Mouse (Mus musculus): Measurements from ENCODE around the gene Crim1.

The Crim1 gene

GRCm38 (mm10) chr17:78374756-78375155 lies 174.7 kb downstream of the Crim1 start:
- DNase-seq (ENCODE audit: low spot score in 2 of 2), result no peak

DNA sequence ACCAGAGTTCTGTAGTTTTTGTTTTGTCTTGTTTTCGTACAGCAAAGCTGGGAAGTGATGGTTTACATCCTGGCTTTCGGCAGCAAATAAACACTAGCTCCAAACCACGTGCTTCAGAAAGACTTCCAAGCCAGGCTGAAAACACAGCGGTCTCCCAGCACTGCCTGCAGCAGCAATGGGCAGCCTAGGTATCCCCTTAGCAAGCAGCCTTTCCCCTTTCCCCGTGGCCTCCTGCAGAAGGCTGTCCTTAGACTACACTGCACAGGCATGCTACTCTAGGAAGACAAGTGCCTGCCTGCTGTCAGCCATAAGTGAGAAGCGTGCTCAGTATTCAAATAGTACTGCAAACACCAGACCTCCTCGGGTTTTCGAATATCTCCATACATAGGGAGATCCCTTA lies 176.5 kb downstream of the Crim1 start:
- DNase-seq (ENCODE audit: low spot score in 2 of 2), result no peak

- DNase-seq (ENCODE audit: low spot score in 2 of 2), result no peak
Observed at GRCm38 (mm10) chr17:78379079-78379729, 179.2 kb downstream of the Crim1 start.

- DNase-seq (ENCODE audit: low spot score in 2 of 2), result no peak
Observed at GRCm38 (mm10) chr17:78379730-78380245, 179.7 kb downstream of the Crim1 start.

DNA sequence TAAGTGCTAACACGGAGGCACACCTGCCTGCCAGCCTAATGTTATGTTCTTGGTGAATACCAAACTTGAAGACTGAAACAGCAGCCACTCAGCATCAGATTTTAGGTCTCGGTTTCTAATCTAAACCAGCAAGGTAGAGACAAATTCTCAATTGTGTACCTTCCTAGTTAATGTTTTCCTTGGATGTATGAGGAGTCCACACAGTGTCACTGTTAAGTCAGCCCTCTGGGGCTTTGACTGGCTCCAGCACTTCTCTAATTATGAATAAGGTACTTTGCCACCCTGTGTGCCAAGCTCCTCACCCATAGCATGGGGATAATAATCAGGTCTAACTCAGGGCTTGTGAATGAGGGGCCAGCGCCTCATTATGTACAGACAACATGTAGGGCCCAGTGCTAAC lies 182.3 kb downstream of the Crim1 start:
- DNase-seq (ENCODE audit: low spot score in 2 of 2), result no peak

GRCm38 (mm10) chr17:78387665-78388064 lies 187.6 kb downstream of the Crim1 start:
- no peak for DNase-seq (ENCODE audit: low spot score in 2 of 2)

GRCm38 (mm10) chr17:78388101-78388847 lies 188.2 kb downstream of the Crim1 start:
- no peak for DNase-seq (ENCODE audit: low spot score in 2 of 2)

DNA sequence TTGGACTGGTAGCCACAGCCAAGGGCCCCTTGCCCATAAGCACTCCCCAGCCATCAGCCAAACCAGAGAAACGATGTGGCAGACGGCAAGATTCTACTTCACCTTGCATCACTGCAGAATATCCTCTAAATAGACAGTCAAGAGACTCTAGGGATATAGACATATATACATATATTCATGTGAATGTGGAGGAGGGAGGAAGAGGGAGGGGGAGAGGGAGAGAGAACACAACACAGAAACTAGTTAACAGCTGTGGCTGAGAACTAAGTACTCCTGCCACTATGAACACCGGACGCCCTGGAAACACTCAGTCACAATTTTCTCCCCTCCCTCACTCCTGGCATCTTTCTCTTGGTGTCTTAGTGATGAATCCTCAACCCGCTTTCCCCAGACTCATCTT lies 189.5 kb downstream of the Crim1 start:
- no peak for DNase-seq (ENCODE audit: low spot score in 2 of 2)

DNA sequence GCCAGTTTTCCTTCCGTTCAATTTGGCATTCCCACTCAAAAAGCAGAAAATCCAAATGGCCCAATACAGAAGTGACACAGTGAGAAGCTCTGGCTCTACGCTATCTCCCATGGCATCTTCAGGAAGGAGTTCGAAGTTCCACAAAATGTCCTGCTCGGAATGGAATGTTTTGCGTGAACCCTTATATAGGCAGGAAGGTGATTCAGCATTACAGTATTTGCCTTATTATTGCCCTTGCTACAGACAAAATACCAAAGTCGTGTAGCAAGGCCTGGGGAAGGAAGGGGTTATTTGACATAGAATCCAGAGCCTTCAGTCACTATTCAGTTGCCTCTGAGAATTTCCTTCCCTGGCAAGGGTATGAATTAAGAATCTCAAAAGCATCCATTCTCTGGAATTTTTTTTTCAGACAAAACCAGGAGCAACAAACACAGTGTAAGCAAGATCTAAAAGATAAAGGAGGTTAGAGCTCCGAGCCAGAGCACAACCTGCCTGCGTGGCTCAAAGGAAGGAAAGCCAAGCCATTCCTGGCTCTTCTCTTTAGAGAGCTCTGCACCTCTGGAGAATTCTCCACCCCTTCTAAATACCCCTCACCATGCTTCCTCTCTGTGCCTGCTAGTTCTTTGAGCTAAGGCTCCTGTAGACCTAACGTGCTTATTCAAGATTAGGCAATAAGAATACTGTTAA lies 192.5 kb downstream of the Crim1 start:
- no peak for DNase-seq (ENCODE audit: low spot score in 2 of 2)

DNA sequence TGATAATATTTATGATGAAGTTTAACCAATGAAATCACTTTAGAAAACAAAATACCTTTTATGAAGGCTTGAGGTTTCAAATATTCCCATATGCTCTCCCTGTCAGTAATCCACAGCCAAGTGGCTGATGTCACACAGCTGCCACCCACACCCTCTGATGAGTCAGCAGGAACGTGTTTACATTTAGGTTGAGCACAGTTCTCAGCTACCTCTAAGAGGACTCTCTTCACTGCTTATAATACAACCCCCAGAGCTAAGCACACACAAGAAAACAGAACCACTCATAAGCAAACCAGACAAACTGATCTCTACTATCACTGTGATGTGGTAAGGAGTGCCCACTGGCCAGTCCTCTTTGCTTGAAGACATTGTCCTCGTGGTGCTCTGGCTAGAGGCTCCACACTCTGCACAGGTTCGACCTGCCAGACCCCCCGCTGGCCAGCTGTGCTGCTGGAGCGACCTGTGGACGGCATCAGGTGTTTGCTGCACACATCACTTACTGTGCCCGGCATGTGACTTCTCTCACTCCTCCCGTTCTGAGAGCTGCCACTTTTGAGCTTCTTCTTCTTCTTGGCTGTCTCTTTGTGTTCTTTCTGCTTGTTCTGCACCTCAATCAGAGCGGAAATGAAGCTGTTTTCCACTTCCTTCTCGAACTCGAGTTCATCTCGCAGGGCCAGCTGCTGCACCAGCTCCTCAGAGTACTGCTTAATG lies 200.2 kb downstream of the Crim1 start:
- peak; percentile 49 to 50 for DNase-seq (ENCODE audit: low spot score in 2 of 2)

DNA sequence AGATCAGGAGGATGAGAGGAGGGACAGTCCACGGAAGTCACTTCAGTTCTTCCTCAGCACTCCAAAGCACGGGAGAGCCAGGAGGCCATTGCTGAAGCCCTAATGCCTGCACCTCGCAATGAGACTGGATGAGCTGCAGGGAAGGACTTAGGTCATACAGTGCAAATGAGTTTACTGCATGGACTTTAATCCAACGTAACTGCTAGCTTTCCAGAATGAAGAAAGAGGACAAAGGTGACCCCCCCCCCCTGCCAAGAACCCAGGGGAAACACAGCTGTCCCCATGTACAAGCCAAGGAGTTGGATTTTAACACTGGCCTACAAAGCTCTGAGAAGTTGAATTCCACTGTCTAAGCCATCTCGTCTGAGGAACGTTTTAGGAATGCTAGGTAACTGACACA lies 201.3 kb downstream of the Crim1 start:
- DNase-seq (ENCODE audit: low spot score in 2 of 2), result no peak

DNA sequence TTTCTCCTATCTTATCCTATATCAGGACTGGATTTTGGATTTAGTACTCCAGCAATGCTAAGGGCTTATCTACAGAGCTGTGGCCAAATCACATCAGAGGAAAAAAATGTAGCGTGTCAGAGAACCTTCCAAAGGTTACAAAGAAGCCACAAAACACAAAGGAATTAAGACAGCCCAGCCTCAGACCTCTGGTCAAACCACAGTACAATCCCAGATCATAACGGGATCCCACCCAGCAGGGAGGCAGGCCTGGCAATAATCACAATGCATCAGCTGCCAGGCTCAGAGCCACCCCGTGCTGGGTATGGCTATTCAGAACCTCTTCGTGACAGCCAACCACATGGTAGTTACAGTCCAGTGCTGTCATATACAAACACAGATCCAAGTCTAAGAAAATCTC lies 201.7 kb downstream of the Crim1 start:
- DNase-seq (ENCODE audit: low spot score in 2 of 2), result no peak

DNA sequence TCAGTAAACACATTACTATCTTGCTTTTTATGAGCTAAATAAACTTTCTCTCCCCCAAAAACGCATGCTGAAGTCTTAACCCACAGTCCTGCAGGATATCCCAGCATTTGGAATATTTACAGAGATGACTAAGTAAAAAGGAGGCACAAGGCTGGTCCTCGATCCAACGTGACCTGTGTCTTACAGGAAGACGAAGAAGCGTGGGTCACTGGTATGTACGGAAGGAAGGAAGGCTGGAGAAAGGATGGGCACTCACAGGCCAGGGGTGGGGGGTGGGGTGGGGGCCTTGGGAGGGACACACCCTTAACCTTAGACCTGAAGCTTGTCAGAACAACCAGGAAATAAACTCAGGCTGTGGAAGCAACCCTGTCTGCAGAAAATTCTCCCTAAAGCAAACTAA lies 202.1 kb downstream of the Crim1 start:
- no peak for DNase-seq (ENCODE audit: low spot score in 2 of 2)

GRCm38 (mm10) chr17:78403229-78403628 lies 203.2 kb downstream of the Crim1 start:
- DNase-seq (ENCODE audit: low spot score in 2 of 2), result no peak

GRCm38 (mm10) chr17:78403804-78404203 lies 203.8 kb downstream of the Crim1 start:
- no peak for DNase-seq (ENCODE audit: low spot score in 2 of 2)

GRCm38 (mm10) chr17:78405336-78405735 lies 205.3 kb downstream of the Crim1 start:
- DNase-seq (ENCODE audit: low spot score in 2 of 2), result no peak

GRCm38 (mm10) chr17:78406854-78407253 lies 206.8 kb downstream of the Crim1 start:
- no peak for DNase-seq (ENCODE audit: low spot score in 2 of 2)

- no peak for DNase-seq (ENCODE audit: low spot score in 2 of 2)
Observed at GRCm38 (mm10) chr17:78407581-78407980, 207.5 kb downstream of the Crim1 start.

DNA sequence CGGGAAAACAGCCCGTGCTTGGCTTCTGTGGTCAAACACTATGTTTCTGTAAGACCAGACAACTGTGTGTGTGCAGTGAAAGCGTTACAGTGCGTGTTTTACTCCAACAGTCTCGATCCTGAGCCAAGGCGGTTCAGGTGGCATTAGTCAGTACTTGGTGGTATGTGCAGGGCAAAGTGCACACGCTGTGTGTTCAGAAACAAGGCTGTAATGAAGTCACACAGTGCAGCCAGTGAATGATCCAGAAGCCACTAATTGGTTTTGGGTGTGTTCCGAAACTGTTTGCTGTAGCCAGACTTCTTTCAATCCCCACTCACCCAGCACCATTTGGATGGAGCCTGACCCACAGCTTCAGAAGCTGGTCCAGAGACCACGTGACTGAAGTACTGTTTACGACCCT lies 208.3 kb downstream of the Crim1 start:
- no peak for DNase-seq (ENCODE audit: low spot score in 2 of 2)

- DNase-seq (ENCODE audit: low spot score in 2 of 2), result no peak
Observed at GRCm38 (mm10) chr17:78409900-78410299, 209.9 kb downstream of the Crim1 start.

DNA sequence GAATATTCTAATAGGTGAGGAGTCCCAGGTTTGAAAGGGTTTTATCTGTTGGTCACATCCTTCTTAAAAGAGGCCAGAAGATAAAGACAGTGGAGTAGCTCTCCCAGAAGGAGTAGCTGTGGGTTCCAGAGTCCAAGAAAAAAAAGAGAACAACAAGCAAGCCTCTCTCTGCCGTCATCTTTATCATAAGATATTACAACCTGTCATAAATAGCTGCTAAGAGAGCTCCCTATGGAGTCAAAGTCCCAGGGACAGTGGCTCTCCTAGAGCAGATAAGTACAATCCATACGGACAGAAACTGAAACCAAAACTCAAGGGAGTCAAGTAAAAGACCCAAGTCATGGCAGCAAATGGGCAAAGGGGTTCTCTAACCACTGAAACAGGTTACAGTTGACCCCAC lies 215.2 kb downstream of the Crim1 start:
- DNase-seq (ENCODE audit: low spot score in 2 of 2), result no peak

Measured in right cerebral cortex, postnatal 36 days (tissue).